Mouse (Mus musculus): Measurements from ENCODE around the gene Tbpl1. TPM values are rescaled to one million over a fixed set of nuclear protein-coding genes. Genes with fewer than 3 reads are reported as not detected.

The Tbpl1 gene
- total RNA-seq, 2 experiments from 2014 or later = 20.1 to 20.4 TPM

DNA sequence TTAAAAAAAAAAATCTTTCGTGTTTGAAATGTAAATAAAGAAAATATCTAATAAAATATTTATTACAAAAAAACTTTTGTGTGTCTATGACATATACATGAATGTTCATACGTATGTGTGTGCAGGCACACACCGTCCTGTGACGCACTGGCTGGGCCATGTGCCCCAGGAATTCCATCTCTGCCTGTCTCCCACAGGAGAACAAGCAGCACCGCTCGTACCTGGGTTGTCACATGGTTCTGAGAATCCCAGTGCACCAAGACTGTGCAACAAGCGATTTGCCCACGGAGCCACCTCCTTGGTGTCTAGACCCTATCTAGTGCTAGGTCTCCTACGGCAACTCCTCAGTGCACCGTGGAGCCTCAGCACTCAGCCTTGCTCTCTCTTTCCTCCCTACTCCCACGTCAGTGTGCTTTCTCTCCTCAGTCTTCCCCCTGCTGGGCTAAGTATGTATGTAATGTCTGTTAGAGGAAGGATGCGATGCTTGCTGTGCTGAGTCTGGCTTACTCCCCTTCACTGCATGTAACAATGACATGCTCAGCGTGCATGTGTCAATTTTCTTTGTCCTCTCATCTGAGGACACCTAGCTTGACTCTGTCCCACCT is 21.5 kb downstream of the Tbpl1 start:
- DNase-seq = no peak

DNA sequence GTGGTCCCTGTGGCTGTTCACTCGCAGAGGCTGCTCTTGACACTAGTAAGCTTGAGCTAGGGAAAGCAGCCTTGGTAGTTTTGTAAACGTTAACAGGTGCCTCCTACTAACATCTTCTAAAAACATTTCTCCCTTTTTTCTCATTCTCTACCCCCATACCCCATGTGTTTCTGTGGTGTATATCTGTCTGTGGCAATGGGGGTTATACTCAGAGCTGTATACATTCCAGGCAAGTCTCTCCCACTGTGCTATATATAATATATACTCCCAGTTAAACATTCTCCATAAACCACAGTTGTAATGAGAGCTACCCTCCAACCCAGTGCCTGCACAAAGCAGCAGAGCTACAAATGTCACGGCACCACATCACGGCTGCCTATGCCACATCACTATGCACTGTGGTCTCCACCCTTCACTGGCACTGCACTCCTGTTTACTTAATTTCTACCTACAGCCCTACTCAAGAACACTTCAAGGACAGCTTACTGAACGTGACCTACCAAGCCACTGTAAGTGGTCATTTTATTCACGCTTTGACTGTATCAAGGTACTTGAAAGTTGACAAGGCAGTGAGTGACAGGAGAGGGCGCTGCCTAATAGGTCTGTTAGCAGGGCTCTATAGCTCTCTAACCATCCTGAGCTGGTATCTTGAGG is 23.4 kb downstream of the Tbpl1 start:
- no peak for DNase-seq

DNA sequence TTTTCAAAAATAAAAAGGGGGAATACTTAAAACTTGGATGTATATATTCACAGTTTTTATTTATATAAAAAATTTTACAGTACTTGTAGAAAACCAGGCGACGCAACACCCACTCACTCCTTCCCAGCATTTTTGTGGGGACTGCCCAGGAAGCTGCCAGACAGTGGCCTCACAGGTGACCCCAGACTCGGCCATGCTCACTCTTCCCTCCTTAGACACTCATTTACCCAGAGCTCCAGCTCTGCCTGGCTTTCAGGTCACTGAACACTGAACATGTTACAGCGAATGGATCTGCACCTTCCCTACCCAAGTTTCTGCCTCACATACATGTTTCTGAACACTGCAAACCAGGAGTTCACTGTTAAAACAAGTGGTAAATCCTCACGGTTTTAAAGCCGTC is 27.9 kb downstream of the Tbpl1 start:
- no peak for DNase-seq

DNA sequence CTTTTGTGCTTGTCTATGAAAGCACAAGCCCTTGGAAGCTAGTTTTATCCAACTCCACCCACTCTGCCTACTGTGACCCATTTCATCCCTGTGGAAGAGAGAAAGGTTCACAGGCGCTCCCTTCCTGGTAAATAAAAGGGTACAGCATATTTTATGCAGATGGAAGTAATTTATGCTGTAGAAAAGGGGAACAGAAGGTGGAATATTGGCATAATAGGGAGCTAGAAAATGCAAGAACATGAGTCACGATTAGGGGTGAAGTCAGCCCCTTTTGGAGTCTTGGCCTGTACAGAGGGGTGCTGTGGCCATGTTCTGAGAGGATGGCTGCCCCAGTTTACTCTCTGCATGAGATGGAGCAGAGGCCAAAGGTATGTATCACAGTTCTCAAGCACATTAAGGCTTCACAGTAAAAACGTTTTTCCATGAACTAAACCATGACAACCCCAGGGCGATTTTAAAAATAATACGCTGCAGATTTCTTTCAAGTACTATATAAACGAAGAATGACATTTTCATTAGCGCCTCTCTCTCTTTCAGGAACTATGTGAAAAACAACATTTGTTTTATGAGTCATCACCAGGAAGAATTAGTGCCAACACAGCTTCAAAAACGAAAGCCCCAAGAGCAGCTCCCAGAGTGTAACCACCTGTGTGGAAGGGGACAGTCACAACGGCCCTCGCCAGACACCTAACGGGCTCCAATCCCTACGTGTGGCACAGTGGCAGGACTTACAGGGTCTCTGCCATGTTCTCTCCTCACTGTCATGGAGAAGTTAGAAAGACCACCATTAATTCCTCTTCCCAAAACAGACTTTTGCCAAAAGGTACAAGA is 30.0 kb downstream of the Tbpl1 start:
- DNase-seq = no peak

DNA sequence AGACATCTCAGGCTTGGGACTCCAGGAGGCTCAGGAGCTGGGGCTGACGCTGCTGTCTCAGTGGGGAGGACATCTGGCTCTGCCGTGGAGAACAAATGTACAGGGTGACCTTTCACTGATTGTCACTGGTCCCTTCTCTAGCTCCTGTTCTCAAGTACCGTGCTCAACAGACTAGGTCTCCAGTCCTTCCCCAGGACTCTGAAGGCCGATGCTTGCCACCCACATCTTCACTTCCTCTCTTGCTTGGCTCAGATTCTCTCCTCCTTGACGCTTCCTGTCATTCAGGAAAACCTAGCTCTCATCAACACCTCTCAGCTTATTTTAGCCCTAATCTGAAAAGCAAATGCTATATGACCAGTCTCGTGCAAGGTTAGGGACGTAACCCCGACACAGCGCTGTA is 31.0 kb downstream of the Tbpl1 start:
- DNase-seq = peak in 1 of 2 experiments; percentile 20

DNA sequence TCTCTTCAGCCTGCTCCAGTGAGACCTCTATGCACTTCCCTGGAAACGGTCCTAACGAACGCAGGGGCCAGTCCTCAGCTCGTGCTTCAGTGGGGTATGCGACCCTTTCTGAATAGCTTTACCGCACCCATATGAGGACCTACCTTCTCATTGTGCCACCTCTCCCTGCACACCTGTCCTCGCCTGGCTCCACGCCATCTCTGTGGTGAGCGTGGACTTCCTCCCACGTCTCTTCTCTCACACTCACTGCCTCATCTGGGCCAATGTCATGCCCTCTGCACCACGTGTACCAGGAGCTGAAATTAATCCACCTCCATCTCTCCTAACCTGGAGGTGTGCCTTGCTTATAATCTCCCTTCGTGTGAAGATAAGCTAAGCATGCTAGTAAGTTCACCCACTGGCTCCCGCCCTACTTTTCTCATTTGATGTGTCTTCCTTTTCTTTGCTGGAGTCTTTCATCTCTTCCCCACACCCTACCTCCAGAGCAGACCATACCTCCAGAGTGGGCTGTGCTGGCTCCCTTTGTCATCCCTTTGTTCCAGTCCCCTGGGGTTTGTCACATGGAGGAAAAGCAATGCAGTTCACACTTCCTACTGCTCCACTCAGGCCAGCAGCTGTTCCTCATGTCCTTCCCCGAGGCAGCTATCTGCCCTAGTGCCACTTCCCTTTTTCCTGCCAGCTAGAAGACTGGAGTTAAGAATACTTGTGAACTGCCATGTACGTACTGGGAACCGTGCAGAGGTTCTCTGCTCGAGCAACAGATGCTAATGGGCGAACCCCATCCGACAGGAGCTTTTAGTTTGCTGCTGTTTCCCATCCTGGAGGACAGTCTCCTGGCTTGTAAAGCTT is 32.0 kb downstream of the Tbpl1 start:
- DNase-seq = peak in 1 of 2 experiments; percentile 61

DNA sequence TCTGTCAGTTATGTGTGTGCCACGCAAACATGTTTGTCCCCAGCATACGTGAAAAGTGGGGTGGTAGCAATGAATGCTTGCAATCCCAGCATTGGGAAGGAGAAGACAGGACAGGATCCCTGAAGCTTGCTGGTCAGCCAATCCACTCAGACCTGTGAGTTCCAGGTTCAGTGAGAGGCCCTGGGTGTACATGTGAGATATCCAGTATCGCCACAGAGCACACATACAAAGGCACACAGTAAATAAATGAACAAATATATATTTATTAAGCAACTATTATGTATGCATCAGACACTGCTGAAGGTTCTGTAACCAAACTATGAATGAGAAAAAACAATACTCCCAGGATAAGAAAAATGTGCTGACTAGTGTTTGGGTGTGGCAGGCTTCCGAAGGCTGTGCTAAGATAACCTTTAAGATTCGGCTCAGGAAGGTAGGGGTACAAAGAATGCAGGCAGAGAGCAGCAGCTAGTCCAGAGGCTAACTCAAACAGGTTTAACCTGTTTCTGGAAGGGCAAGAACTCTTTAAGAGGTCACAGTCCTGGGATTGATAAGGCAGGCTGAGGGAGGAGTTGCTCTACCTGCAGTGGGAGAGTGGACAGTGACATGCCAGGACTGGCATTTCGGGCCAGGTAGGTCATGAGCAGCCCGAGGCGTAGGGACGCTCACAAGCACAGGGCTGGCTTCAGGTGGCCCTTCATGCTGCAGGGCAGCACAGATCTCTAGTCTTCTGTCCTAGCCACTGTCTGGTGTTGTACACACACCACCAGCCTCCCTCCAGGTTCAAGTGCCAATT is 33.4 kb downstream of the Tbpl1 start:
- no peak for DNase-seq

DNA sequence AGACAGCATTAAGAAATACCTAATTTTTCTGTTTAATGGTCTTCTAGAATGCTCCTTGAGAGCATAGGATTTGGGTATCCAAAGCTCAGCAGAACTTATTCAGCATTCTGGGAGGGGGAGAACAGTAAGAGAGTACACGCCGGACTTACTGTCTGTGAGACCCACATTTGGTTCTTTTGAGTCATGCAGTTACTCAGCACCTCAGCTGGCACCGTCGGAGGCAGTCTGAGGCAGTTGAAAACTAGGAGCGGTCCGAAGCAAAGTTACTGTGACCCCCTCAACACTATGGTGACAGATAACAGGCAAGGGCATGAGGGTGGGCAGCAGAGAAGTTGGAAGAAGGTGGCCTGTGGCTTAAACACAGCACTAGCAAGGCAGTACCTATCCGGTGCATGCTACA is 34.9 kb downstream of the Tbpl1 start:
- DNase-seq = no peak

DNA sequence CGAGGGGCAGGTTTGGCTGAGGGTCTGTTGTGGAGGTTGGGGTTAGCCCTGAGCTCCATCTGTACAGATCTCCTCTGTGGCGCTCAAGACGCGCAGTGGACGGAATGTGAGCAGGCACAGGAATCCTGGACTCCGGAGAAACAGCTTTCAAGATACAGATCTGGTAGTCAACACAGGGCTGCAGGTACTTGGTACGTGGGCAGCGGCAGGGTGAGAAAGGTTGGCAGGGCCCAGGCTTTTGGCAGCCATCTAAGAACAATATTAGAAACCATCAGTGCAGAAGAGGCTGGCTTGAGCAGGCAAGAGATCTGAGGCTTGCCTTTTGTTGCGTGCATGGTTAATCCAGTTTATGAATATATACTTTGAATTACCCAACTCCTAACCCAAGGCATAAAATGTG is 35.5 kb downstream of the Tbpl1 start:
- DNase-seq = no peak

DNA sequence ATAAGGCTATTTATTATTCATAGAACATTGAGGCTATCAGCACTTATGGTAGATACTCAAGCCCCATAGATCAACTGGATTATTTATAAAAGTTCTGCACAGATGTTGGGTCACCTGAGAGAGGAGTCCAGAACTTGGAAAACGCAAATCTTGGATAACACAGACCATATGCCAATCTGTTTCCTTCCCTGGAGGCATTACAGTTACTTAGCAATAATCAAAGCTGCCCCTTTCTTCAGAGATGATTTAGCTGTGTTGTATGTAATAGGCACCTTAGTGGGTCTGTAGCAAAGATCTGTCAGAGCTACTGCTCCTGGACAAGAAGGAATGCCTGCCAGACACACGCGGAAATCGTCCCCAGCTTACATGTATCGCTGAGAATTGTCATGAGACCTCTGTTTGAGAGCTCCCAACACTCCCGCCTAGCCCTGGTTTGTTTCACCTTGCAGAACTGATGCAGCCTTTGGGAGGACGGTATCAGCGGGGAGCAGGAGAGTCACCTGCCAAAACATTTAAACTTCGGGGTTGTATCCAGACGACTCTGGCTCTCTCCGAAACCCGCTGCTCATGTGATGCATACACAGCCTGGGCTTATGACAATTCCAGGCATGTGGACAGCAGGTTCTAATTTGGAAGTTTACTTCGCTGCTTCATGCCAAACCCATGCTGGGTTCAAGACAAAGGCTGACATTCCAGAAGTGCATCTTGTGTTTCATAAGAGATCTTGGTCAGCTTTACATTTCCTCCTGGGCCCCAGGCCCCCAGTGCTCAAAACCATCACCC is 55.7 kb downstream of the Tbpl1 start:
- DNase-seq = peak; percentile 25 to 51

DNA sequence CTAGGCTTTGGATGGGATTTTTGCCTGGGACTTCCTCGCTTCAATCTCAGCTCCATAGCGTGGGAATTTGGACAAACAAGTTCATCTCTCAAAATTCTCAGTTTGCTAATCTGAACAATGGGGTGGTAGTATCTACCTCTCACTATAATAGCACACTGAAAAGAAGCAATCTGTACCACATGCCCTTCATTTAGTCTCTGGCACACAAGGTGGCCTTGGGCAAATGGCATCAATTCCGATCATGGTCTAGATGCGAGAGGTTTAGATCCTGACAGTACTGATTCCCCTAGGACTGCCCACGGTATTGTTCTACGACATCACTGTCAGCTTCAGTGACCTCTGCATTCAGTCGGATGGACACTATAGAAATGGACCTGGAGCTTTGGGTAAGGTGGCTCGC is 57.6 kb downstream of the Tbpl1 start:
- no peak for DNase-seq

DNA sequence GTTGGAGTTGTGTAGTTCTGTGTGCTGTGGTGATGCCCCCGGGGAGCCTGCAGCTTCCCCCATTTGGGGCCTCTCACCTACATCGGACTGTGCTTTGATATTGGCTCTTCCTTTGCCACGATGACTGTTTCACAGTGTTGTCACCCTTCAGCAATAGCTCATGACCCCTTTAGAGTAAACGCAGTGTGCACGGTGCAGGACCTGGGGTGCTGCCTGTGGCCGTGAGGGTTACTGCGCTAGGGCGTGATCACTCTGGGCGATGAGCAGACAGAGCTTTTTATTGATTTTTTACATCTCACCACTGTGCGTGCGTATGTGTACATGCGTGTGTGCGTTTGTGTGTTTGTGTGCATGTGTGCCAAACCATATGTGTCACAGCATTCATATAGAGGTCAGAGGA is 63.2 kb downstream of the Tbpl1 start:
- DNase-seq = no peak

DNA sequence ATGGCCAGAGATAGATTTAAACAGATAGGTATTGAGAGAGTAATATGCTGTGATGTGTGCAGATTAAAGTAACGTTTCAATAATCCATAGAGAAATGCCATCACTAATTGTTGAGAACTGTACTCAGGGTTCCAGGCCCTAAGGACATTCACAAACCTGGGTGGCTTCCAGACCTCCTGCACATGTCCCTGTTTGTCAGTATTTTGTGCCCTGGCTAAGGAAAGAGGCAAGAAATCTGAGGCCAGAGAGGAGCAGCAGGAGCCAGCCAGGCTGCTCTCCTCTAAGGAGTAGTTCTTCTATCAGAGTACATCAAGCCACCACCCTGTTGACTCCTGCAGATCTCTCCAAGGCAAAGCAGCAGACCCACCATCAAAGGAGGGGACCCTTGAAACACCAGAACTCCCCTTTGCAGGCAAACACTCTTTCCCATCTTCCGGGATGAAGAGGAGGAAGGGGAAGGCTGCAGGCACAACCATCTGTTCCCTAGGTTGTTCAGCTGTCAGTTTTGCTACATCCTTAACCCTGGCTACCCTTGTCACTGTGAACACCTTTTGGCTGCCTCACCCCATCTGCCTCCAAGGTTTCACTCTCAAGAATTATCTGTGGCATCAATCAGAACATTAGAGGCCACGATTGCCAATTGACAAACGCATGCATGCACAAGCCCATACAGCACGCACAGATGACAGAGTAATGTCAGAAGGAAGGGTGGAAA is 71.3 kb downstream of the Tbpl1 start:
- DNase-seq = no peak

DNA sequence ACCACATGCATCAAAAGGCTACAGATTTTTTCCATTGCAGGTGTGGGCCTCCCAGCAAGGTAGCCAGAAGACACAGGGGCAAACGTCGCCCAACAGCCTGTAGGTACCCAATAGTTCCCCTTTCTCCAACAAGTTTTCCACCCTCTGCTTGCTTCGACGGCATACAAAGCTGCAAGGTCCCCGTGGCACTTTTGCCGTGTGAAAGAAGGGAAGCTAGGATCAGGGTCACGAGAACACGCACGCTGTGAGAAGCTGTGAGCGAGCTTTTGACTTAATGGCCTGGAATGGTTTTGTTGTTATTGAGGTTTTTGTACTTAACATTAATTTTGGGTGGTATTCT is 72.4 kb downstream of the Tbpl1 start:
- no peak for DNase-seq

DNA sequence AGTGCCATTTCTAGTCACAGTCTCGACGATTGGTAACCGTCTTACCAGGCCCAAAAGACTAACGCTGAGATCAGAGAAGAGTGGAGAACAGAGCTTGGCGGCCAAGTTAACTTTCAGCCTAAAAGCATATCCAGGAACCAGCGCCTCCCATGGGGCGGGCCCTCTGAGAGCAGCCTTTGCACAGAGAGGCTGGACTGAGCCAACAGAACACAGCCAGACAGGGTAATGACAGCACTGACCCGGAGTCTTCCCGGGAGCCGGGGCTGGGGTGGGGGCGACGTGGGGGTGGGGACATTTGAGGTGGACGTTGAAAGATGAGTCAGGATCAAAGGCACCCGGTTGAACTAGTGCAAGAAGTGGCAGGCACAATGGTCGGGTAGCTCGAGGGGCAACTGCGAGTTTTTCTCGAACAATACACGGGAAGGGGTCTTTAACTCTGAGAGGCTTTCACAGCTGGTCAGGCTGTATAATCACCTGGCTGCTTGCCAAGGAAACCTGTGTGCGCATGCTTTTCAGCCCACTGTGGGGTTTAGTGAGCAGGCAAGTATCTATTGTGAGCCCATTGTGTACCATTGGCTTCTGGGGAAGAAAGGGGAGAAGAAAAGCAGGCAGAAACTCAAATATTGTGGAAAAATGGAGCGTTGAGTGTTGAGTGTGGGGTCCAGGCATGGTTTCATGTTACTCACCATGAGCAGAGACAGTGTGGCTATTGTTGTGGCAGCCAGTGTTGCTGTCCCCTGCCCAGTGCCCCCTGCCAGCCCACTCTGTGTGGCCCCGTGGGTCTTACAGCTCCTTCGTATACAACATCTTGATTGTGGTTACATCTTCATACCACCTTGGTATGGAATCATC is 73.0 kb downstream of the Tbpl1 start:
- DNase-seq = peak; percentile 18 to 22
